Mouse (Mus musculus) CD8-positive naive resting alpha-beta T cell, adult 2 months (primary cell): Measurements from ENCODE around the gene Nfib.
"Not testable (repeated sequence)": the region's sequence is repeated elsewhere in the genome, so short reads cannot be mapped to it uniquely, and the experiment has no call there.

Experiments
- DNase-seq, 2 experiments: peaks; one replicate each; pipeline ENCODE4 v3.0.0; 2022; ENCODE audit warnings: low read depth in 2 of 2, low spot score in 2 of 2

Gene Nfib

DNA sequence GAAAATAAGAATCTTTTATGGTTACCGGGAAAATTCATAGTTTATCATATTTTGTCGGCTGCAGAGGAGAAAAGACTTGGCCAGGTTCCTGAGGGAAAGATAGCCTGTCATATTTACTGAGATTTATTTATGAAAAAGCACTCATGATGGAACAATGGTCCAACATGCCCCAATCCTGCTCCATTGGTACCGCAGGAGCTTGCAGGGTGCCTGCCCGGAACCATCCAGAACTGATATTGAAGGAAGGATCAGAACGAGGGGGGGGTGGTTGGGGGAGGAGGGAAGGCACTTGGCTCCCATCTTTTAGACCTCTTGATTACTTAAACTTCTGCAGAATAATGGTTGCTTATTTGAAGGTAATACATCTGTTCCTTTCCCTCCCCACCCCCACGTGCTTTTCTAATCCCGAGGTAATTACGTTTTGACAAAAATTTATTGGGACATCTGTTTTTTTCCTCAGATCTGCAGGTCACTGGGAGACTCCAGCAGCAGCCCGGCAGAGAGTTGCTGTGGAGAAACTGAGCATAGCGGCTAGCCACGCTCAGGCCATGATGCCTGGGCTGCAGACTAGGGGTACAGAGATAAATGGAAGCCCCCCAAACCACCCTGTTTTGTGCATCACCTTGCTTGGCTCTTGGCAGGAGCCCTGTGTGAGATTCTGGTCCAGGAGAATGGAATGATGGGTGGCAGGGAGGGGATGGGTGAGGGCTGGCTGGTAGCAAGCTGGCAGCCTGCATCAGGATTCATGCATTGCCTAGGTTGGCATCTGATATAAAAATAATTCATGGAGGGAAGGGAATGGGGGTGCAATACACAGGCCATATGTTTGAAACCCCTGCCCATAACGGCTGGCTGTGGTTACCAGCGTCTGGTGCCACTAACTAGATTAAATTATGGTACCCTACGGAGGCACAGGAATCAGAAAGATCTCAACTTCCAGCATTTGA lies 437.4 kb downstream of the Nfib start:
- DNase-seq, result no peak

DNA sequence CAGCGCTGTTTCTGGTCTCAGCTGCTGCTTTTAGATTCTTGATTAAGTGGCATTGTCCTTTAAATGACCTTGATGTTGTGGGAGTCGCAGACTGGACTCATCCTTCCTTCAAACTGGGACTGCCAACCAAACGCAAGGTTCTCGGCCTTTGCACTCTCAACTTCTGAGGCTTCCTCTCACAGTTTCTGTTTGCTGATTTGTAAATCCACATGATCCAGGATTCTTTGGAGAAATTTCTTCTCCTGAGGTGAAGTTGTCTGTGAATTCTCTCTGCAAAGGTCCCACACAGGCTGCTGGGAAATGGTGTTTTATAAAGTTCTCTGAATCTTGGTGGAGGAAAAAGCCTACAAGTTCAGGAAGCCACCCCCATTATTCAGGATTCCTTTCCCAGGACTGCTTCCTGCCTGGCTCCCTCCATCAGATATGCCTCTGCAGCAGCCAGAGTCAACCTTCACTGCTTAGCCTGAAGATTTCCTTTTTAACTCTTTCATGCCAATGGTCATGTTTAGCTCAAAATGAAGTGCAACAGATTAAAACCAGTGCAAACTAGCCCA lies 439.4 kb downstream of the Nfib start:
- no peak for DNase-seq

DNA sequence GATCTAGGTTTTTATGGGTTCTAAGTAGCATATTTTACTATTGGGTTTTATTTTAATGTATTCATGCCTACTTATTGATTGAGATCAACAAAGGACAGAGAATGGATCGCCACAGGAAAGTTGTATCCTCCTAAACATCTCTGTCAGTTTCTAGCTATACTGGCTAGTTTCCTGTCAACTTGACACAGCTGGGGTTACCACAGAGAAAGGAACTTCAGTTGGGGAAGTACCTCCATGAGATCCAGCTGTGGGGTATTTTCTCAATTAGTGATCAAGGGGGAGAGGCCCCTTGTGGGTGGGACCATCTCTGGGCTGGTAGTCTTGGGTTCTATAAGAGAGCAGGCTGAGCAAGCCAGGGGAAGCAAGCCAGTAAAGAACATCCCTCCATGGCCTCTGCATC lies 447.0 kb downstream of the Nfib start:
- DNase-seq, result not testable (repeated sequence)

DNA sequence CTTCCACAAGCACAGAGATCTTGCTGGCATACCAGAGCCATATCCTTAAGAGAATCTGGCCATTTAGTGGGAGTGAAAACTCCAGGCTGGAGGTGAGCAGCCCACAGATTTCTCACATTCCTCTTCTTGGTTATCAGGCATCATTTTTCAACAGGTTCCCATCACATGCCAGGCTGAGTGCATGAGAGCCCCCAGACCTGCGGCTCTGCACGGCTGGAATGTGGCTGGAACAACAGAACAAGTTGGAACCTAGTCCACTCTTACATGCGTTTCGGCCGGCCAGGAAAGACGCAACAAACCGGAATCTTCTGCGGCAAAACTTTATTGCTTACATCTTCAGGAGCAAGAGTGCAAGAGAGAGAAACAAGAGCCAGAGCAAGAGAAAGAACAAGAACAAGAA lies 453.5 kb downstream of the Nfib start:
- DNase-seq, result no peak

DNA sequence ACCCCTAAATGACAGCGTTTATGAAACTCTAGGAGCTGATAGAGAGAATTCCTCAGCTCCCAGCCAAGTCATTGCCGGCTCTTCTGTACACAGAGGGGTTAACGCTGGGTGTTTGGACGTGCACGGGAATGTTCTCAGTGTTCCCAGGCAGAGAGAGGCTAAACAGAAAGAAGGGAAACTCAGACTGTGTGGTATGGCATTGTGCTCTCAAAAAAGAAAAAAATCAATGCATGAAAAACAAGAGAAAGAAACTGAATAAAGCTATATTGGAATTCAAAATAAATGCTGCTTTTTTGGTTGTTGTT lies 455.2 kb downstream of the Nfib start:
- no peak for DNase-seq

DNA sequence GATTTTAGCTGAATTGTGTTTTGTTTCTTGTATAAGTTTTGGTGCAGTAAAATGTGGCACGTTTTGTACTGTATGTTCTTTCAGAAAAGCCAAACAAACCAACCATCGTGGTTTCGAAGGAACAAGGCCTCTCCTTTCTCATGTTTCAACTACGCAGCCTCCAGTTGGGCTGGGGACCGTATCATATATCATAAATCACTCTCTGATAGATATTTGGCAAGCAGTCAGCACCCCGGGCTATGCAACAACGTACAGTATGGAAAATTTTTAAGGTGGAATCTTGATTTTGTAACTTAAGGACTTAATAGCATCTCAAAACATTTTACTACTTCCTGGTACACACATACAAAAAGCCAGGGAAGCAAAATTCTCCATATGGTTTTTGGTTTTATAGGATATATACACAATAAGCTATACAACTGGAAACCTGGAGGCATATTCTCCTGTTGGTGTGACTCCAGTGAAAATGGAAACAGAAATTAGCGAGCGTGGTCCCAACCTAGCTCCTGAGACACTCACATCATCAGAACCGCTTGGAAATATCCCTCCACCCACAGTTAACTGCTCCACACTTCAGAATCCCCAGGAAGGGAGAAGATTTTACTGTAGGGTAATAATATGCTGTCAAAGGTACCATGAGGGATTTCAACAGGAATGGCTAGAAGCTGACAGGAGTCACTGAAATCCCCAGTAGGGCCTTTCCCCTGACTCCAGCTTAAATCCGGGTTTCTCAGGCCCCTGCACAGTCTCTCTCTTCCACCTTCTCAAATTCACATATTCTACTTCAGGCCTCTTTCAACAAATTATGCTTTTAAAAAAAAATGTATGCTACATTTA lies 455.8 kb downstream of the Nfib start:
- DNase-seq, result no peak

DNA sequence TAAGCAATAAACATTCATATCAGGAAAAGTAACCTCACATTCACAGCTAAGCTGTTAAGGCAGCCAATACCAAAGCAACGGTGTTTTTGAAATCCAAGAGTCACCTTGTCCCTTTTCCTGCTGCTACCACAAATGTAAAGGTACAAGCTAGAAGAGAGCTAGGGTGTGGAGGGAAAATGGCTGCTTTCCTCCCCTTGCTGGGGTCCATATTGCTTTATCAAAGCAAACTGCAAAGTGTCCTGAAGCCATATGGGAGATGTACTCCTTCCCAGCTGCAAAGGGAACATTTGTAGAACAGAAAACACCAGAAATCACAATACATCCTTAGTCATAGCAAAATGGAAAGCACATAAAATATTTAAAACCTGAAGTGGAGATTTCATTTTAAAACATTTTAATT lies 456.6 kb downstream of the Nfib start:
- no peak for DNase-seq

DNA sequence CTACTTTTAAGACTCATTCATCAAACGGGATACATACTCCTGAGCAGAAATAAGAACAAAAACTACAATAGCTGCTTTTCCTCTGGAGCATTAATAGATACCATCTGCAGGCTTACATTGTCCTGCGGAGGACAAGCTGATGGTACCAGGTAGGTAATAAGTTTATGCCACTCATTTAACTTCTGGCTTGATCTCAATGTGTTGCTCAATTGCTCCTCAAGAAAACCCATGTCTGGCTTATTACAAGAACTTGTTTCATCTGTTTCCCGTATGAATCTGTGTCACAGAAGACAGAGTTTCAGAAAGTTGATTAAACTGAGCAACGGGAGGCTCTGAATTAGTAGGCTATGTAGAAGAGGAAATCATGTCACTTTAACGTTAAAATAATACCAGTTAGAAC lies 457.5 kb downstream of the Nfib start:
- no peak for DNase-seq

DNA sequence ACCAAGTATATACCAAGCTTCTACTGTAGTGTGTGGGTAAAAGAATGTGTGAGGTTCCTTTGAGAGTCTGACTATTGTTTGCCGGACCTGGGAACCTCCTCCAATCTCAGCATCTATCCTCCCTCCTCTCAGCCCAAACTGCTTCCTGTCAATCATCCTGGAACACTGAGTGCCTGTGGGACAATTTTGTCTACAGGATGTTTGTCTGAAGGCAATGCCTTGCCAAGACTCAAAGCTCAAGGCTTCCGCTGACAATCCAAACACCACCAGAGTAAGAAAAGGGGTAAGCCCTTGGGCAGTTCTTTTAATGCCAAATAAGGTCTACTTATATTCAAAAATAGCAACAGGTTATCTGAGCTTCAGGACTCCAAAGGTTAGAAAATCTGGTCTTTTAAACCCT lies 459.3 kb downstream of the Nfib start:
- no peak for DNase-seq
